Mouse (Mus musculus) large intestine, adult 2 months (tissue): ENCODE measurements at regions not wholly inside any gene's neighbourhood (a gene's known extent, or its start where the extent isn't known, plus 50 kb on each side); places are given as distances from the start of the nearest gene placed in this dataset.
A peak's percentile ranks its signal among the peaks of the same experiment; 100 is the strongest.

Experiments used
- DNase-seq: peaks from one replicate; pipeline ENCODE4 v3.0.0-alpha.2; 2012; ENCODE audit warnings: low read depth, low spot score
- WGBS: fragments of 180-500 bp; shearing (Covaris S2); methylation state at CpG from one replicate; pipeline ENCODE4 v1.1.7; 2018; 5-methylcytosine and 5-hydroxymethylcytosine counted together

DNA sequence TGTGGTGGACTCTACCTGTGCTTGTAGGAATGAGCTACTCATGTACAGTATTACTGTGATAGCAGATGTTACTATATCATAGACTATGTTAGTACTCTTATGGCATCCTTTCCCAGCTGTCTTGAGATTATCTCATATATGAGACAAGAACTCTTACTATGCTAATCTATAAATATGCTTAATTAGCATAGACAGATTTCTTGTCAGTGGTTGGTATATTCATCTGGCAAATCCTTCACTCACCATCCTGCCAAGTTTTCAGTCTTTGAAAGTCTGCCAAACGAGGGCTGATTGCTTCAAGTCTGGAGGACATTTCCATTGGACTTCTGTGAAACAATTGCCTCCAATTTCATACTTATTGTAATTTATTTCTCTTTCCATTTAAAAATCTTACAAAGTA is 323.4 kb upstream of the Tle1 start:
- no peak for DNase-seq
- 56% methylated on average over 1 of the region's 1 CpGs for WGBS

DNA sequence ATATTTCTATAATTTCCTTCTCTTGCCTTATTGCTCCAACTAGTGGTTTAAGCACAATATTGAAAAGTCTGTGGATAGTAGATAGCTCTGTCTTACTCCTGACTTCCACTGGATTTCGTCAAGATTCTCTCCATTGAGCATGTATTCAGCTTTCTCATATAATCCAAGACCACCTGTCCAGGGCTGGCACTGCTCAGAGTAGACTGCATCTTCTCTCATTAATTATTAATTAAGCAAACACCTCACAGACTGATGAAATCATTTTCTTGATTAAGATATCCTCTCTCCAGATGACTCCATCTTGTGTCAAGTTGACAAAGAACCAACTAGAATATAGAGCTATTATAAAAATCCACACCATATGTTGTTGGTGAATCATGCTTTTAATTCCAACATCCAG is 310.5 kb upstream of the Tle1 start:
- 65% methylated on average over 1 of the region's 1 CpGs for WGBS
- DNase-seq: no peak

DNA sequence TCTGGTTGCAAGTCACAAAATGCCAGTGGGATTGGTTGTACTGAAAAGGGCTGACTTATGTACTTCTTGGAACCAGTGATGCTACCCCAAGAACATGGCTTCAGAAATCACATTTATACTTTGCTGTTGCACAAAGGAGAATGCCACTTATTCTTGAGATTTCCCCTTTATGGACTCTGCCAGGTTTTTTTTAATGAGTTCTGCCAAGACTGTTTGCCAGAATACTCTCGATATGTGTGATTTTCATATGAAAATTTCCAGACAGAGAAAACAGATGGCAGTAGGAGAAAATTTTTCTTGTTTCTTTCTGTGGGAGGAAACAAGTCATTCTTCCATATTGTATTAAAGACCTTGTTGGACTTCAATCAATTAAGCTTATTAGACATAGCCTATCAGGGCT is 281.0 kb upstream of the Tle1 start:
- DNase-seq: no peak
- 81% methylated on average over 1 of the region's 1 CpGs for WGBS

DNA sequence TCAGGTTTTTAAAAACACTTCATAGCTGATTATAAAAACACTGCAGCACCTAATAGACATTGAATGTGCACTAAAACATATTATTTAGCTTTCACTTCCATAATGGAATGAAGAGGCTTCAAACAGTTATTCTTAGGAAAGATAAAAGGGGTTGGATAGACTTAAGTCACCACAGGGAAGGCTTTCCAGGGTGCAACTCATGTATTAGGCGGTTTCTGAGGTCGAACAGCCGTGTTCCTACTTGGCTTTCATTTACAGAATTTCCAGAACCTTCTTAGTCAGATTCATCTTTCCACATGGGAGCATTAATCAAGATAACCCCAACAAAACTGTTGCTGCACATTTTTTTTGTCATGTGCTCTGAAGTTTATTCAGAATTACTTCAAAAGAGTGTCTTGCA is 279.8 kb upstream of the Tle1 start:
- DNase-seq: no peak
- WGBS: 74% methylated on average over 3 of the region's 3 CpGs

DNA sequence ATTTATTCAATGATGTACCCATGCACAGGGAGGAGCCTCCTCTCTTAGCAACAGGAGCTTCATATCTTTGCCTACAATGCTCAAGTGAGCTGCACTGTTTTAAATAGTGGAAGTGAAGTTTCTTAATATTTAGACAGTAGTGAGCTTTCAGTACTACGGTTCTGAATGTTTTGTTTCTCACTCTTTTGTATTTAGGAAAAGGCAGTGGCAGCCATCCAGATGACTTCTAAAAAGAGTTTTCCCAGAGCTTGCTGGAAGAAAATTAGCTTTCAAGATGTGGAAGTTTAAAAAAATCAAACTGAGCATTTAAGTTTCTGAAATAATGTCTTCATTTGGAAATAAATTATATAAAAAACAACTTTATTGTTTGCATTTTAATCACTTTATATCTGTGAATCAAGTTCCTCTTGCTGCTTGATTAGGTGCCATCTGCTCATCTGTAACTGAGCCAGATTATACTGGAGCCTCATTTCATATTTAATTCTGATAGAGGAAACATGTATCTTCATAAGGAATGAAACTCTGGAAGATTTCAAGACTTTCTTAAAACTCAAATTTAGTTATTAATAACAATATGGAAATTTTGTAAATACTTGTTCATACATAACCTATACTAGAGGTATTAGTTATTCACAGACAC is 268.6 kb upstream of the Tle1 start:
- DNase-seq: no peak
- 60% methylated on average over 1 of the region's 1 CpGs for WGBS

DNA sequence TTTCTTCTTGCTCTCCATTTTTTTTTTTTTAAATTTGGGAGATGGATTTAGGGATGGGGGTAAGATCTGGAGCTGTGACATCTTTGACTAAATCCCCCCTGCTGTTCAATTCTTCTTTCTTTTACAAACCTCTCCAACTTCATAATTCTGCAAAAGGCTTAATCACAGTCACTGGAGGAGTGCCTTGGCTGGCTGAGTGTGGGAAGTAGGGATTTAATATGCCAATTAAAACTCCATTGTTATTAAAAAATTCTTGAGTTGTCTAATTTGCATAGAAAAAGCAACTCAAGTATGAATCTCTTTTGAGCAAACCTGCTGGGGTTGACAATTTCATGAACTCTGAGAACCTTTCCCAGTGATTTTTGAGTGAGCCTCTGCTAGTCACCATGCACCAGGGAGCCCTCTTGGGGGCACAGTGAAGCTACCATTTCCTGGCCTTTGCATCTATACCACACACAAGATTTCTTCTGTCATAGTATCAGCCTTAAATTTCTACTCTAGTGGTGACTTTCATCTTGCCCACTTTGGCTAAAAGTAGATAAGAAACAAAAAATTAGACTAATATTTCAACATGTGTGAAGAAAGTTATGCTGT is 243.6 kb upstream of the Tle1 start:
- DNase-seq: no peak

DNA sequence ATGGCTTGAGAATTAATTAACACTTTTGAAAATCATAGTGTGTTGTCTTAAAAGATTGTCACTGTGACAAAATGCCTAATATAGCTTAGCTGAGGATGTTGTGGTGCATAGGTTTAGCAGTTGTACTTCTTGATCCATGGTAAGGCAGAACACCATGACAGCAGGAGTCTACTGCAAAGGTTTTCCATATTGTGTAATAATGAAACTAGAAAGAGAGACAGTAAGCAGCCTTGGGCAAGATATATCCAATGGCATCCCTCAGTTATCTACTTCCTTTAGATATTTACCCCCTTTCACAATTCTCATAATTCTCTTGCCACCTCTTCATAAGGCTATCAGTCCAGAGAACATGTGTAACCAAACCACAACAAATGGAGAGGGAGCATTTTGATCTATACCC is 236.6 kb upstream of the Tle1 start:
- DNase-seq: no peak

DNA sequence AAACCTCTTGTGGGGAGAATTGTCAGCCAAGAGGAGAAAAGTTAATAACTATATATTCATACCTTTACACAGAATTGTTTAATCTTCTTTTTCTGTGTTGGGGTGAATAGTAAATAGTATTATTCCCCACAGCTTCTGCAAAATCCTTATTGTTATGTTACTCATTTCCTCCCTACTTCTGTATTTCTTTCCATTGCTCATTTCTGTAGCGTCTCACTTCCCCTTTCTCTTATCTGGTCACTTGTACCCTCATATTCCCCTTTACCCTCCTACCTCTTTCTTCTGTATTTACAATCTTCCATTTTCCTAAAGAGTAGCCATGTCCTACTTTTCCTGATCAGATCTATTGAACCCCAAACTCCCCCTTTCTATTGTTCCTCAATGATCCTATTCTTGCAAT is 224.6 kb upstream of the Tle1 start:
- no peak for DNase-seq

DNA sequence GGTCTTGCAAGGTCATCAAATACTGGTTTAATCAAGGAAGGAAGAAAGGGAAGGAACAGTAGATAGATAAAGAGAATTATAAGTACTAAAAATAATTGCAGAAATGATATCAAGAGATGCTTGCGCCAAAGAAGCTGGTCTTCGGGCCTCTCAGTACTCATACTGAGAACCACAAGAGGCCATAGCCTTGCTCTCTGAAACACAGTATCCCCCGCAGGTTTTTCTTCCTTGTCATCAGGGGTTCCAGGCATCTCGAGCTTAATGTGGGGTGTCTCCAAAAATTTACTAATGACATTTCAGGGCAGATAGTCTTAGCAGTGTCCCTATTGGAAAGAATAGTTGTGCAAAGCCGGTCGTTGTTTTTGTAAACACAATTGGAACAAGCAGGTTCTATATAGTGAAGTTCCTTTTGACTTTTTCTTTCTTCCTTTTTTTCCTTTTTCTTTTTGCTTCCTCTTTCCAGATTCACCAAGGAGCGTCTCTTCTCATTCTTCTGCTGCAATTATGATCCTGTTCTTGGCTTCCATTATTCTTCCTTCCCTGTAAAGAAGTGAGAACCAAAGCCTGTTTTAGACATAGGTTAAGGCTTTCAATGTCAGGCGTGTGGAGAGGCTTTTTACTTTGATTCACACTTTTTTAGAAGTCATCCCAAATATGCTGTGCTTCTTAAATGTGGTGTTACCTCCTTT is 211.5 kb upstream of the Tle1 start:
- WGBS: 84% methylated on average over 8 of the region's 8 CpGs
- no peak for DNase-seq

More for the DNA sequence above, 224.6 kb upstream of the Tle1 start:
- WGBS: 83% methylated on average over 1 of the region's 1 CpGs

DNA sequence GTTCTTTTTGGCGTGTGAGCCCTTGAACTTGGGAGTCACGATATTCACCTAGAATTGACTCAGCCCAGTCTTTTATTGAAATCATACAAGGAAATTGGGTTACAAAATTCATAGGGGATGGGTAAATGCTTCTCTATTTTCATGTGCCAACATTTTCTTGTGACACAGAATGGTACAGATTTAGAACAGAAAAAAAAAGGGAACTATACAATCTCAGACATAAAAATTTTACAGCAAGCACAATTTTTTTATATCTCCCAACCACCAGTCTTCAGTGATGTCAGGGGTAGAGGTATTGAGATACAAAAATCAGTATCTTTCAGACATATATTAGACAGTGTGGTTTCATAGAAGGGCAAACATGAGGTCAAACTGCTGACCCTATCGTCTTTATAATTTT is 210.6 kb upstream of the Tle1 start:
- WGBS: 69% methylated on average over 3 of the region's 3 CpGs
- DNase-seq: no peak

DNA sequence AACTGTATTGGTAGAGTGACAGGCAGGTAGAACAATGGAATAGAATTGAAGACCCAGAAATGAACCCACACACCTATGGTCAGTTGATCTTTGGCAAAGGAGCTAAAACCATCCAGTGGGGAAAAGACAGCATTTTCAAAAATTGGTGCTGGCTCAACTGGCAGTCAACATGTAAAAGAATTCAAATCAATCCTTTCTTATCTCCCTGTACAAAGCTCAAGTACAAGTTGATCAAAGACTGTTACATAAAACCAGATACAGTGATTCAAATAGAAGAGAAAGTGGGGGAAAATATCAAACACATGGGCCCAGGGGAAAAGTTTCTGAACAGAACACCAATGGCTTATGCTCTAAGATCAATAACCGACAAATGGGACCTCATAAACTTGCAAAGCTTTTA is 200.0 kb upstream of the Tle1 start:
- DNase-seq: no peak
- WGBS: 82% methylated on average over 1 of the region's 1 CpGs

DNA sequence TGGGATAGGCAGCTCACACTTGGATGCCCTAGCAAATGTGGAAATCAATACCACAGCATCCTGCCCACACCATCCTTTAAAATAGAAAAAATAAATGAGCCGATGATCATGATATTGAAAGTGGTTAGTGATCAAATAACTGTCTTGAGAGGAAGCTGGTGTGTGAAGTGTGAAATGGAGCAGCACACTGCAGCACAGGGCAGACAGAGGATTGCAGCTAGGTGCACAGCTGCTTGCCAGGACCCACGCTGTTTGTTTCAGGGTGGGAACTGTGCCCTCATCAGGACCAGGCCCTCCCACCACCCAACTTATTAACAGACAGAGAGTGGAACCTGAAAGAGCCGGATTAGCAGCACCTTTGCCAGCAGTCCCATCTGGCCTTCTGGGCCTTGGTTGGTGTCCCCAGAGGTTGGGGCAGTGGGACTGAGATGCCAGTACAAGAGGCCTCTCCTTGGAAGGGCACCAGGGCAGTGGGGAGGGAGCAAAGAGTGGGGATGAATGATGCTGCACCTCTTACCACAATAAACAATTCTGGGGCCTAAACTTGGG is 191.2 kb upstream of the Tle1 start:
- no peak for DNase-seq
- 88% methylated on average over 3 of the region's 3 CpGs for WGBS

DNA sequence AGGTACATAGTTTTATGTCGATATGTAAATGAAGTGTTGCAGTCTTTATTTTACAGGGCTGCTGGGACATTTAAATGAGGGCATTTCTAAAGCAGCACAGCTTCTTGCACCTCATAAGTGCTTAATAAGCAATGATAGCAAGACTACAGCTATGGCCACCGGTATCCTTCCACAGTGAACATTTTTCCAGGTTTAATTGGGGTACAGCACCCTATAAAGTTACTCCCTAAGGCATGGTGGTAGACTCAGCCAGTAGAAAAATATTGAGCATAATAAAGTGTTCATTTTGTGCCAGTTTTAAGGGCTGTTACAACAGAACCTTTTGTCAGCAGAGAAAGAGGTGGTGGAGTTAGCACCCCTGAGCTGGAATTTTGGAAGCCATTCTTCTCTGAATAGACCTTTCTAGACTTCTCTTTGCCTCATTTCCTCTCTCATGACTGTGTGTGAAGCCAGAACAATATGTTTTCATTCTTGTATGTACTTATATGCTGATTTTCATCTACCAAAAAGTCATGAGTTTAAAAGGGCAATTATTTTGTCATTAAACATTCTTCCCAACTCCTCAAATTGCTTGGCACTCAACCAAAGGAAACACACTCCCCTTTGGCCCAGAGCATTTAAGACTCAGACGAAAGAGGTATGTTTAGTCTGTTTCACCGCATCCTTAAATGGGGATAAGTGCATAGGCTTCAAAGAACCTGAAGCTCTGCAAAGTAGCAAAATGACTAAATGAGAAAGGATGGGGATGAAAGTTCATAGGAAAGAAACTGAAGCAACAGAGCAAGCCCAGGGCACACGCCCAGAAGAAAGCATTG is 189.3 kb upstream of the Tle1 start:
- no peak for DNase-seq
- 65% methylated on average over 5 of the region's 5 CpGs for WGBS

DNA sequence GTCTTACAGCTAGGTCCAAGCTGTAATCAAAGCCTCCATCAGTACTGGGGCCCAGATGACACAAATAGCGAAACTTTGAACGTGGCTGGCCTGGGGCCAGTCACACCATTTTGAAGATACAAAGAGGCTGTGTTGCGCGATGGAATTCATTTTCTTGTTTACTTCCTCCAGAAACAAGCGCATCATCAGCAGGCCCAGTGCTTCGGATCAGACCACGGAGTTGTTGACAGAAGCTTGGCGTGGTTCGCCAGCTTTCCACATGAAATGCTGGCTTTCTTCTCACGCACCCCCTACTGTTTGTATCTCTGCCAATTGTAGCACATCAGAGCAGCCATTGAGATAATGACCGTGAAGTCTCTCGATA is 184.2 kb upstream of the Tle1 start:
- 76% methylated on average over 12 of the region's 12 CpGs for WGBS
- no peak for DNase-seq

DNA sequence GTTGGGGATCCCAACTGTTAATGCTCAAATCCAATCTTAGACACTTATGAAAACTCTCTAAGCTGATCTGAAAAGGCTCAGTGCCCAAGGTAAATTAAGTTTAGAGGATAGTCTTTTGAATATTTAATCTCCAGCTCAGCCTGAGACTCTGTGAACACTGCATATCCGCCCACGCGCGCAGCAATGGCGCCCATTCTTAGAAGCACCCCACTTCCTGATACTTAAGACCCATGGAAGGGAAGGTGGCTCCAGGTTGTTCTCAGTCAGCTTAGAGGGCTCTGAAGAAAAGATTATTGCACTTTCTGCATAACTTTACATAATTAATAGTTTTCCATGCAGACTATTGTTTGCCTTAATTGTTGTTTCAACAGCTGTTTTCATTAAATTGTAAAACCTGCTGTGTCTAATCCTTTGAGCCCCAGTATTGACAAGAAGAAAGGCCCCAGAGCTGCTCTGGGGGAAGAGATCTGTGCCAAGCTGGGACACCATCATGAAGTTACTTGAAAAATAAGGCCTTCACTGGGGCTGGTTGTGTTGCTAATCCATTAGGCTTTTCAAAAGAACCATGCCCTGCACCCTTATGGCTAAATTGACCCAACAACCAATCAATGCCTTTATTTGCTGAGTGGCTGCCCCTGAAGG is 183.7 kb upstream of the Tle1 start:
- WGBS: over 99% methylated on average over 5 of the region's 5 CpGs
- no peak for DNase-seq

DNA sequence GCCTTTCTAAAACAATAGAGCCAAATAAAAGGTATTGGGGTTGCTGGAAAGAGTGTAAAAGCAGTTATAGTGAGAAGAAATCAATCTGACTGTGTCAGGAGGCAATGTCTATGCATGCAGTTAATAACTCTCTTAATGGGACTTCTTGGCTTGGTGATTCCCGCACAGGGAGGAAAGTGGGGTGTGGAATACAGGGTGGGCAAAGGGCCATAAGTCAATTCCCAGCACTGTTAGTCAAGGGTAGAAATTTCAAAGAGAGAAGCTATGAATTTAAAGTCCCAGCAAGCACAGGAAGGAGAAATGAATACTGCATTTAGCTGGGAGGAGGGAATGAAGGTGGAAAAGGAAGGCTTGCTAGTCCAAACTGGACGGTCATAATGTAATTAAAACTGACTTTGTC is 183.0 kb upstream of the Tle1 start:
- no peak for DNase-seq
- 82% methylated on average over 2 of the region's 2 CpGs for WGBS

DNA sequence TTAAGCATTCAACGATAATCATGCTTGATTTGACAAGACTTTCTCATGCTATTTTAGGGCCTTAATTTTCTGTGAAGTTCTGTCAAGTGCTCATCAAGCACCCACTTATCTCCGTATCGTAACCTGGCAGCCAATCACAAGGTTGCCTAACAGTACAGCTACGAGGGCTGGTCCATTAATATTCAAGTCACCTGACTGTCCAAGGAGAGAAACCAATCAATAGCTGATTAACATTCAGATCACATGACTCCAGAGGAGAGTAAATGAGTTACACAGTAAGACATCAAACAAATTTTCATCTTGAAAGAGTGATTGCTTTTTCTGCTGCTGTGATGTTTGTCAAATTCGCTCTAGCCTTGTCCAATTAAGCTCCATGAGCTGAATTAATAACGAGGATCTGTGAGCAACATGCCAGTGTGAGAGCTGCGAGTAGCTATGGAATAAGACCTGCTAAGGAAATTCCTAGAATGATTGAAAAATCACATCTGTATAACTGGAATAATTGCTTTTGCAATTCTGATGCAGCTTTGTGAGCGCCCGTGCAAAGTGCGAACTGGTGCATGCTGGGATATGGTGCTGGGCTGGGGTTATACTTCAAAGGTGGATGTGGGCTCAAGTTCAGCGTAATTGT is 181.9 kb upstream of the Tle1 start:
- WGBS: 94% methylated on average over 11 of the region's 11 CpGs
- DNase-seq: no peak

DNA sequence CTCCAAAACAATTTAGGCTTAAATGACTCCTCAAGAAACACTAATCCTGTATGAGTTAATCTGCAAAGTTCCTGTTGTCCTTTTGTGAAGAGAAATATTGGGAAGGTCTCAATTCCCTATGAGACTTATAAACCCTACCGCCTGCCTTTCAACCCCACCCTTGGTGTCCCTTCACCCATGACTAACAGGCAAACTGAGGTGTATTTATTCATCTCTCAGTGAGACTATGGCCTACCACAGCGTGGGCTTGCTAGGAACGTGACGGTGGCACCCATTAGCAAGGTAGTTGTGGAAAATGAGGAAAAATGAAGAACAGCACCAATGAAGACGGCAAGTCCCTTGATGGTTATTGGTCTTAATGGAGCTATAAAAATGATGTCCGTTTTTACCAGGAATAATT is 181.0 kb upstream of the Tle1 start:
- DNase-seq: no peak
- WGBS: 93% methylated on average over 6 of the region's 6 CpGs

DNA sequence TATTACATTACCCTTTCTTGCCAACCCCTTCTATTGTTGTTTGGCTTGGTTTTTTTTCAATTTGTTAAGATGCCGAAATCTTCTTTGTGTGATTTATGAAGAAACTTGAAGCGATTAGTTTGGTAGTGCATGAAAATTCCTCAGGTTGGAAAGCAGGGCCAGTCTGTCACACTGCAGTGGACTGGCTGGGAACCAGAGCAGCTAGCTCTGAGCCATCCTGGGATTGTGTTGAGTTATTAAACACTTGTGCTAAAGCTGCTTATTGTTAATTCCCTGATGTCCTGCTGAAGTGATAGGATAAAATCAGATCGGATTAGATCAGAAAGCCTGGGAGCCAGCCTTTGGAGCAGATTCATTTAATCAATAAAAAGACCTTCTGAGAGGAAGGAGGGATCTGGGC is 180.4 kb upstream of the Tle1 start:
- DNase-seq: no peak
- 77% methylated on average over 3 of the region's 3 CpGs for WGBS

DNA sequence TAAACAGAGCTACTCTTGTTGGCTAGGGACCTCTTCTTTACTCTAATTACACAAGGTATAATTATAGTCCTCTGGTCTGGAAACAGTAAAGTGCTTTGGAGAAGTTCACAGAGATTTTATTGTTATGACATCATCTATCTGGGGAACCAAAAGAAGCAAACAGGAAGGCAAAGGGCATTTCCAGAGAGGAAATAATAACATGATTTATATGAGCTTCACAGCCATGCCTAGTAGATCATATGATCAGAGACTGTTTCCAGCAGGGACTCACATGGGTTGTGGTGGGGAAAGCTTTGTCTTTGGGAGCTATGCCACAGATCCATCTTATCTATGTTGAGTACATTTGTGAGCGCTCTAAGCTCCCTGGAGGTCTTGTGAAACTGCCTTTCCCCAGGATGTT is 178.8 kb upstream of the Tle1 start:
- WGBS: 59% methylated on average over 1 of the region's 1 CpGs

More for the DNA sequence above, 178.8 kb upstream of the Tle1 start:
- DNase-seq: peak; percentile 18
